Mouse (Mus musculus): ENCODE measurements at regions not wholly inside any gene's neighbourhood (a gene's known extent, or its start where the extent isn't known, plus 50 kb on each side); places are given as distances from the start of the nearest gene placed in this dataset.

DNA sequence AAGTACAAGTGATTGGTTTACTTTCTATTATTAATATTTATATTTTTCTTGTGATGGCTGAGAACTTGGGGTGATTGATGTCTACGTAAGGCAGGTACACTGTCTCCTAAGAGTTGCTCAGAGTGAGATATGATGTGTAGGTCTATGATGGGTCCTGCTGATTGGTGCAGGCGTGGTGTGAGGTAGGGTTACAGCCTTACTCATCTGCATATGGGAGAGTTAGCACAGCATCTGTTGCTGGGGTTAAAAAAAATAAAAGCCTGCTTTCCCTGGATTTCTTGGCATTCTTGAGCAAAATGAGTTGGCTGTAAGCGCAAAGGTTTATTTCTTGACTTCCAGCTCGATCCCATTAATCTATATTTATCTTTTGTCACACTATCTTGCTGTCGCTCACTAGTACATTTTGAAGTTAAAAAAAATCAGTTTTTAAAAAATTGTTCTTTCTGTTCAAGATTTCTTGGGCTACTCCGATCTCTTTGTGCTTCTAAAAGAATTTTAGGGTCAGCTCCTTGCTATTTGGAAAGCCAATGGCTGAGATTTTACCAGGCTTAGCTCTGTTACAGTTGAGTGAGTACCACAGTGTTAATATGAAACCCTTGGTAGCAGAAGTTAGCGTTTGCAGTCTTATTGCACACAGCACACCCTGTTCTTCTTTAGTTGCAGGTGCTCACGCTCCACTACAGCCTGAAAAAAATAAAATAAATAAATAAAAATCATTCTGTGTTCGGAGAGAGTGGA lies 482.0 kb downstream of the Plekhb2 start:
- DNase-seq = peak in 1 of 2 experiments; percentile 15

DNA sequence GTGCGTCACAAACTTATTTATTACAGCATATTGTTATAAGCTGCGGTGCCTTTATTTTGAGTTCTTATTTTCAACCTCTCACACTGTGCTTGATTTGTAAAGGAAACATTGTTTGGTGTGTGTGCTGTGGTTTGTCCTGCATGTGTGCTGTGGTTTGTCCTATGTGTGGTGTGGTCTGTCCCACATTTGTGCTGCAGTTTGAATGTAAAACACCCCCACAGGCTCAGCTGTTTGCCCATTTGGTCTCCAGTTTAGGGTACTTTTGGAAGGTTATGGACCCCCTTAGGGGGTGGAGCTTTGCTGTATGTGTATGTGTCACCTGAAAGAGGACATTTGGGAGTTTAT lies 482.5 kb downstream of the Plekhb2 start:
- DNase-seq = no peak

DNA sequence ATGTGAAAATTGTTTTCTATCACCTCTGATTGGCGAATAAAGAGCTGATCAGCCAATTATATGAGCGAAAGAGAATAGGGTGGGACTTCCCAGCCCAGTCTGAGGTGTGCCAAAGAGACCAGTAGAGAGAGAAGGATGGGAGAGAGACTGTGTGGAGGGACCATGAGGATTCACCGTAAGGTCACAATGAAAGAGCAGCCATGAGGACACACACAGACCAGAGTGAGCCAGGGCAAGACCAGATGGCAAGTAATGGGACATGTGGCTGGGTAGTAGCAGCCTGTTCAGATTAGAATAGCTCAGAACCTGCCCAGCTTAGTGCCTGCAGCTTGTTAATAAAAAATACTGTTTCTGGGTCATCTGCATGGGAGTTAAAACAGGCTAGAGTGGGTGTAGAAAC lies 487.9 kb downstream of the Plekhb2 start:
- no peak for DNase-seq

DNA sequence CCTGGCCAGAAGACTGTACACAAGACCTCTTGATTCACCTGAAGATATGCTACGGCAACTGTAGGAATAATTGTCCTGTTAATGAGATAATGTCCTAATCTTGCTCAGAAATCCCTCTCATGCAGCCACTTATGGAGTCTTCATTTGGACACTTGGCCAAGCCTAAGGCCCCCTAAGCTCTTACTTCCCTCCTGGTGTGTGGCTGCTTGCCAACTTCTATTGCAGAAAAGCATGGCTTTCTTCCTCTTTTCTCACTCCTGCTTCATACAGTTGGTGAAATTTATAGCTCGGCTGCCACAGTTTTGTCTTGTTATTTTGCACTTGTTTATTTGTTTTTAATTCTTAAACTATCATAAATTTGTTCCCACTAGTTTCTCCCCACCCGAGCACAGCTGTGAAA lies 488.4 kb downstream of the Plekhb2 start:
- no peak for DNase-seq

DNA sequence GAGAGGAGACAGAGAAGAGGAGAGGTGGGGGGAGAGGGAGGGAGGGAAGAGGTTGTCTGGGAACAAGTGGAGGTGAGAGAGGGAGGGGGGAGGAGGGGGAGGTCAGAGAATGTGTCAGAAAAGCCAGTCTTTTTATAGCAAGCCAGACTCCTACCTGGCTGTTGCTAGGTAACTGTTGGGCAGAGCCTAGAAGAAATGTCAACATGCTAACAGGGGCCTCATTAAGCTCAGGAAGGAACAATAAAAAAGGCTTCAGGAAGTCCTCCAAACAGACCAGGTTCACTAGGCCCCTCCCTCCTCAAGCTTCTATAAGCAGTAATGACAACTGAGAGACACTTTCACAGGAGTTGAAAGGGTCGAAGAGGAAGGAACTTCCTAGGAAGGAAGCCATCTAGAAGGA lies 494.8 kb downstream of the Plekhb2 start:
- DNase-seq = no peak

DNA sequence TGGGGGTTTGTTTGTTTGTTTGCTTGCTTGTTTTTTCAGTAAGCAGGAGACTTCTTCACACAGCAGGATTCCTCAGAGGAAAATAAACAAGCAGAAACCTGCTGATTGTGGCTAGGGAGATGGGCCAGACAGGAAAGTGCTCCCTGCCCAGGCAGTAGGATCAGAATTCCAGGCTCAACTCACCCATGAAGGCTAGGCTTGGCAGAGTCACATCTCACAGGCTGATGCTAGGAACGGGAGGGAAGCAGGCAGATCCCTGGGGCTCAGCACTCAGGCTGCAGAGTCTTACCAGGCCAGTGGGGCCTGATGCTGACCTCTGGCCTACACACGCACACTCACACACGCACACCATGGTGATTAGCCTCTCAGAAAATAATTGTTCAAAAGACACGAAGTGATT lies 498.5 kb downstream of the Plekhb2 start:
- DNase-seq = peak; percentile 20 to 45

DNA sequence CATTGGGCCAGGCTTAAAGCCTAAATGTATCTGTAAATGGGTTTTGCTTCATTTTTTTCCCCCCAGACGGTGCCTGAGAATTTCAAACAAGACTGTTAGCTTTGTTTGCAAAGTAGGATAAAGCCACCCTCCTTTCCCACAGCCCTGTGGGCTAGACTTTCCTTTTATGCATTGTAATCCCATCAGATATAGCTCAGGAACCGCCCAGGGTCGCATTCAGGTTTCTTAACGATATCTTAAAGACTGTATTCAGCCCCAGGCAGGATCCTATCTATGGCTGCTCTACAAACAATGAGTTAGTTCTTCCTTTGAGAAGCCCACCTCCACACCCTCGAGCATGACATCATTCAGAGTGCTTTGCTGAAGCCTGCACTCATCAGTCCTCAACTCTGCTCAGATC lies 509.2 kb downstream of the Plekhb2 start:
- no peak for DNase-seq

DNA sequence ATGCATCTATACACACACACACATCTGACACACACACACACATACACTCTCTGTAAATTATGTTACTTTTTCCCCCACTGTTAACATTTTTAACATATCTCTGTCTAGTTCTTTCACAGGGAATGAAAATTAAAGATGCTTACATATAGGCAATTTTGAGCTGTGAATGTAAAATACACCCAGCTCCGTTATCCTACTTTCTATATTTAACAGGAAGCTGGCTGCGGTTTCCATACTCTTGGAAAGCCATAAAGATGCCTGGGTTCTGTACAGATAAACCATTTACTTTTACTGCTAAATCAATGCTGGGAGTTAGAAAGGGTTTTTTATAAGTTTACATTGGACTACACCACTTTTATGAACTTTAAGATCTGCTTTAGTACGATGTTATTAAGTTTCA lies 511.7 kb downstream of the Plekhb2 start:
- DNase-seq = no peak

DNA sequence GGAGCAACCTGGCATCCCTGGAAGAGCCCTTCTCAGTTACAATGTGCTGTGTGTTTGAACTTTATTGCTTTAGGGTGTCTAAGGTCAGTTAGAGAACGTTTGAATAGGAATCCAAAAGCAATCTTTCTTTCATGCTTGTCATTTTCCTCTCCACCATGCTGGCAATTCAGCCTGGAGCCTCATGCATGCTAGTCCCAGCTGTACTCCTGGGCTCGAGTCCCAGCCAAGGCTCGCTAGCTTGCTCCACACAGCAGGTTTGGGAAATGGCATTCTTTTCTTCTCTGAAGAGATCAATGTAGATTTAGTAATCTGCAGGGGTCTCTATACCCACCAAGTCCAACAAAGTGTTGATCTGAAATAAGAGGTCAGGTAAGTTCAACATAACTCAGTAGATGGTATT lies 513.1 kb downstream of the Plekhb2 start:
- DNase-seq = no peak

DNA sequence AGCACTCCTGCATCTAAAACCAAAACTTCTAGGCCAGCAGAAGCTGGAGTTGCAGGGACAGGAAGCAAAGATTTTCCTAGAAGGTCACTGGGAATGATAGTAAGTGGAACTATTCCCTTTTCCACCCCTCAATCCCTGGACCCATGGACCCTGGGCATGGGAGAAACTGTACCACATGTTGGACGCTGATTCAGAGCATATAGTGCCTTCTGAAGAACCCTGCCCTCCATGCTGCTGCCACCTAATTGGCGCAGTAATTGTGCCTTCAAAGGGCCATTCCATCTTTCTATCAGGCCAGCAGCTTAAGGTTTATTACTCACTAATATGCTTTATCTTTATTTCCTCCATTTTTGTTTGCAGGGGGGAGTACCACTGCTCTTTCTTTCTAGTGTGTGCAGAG lies 516.8 kb downstream of the Plekhb2 start:
- no peak for DNase-seq

DNA sequence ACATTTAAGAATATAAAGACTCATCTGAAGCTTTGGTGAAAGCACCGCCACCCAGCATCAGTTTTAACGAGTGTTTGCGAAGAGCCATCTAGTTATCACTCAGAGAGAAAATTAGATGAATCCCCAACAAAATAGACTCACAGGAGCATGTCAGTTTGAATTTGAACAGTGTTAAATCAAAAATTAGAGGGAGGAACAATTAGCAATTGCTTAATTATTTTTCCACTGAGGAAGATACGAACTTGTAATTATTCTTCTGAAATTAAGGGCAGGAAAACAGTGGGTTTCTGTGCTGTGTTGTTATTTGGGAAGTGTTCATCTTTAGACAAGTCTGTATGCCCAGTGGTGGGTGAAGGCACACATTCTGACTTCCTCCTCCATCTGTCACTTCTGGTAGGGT lies 523.0 kb downstream of the Plekhb2 start:
- DNase-seq = no peak

DNA sequence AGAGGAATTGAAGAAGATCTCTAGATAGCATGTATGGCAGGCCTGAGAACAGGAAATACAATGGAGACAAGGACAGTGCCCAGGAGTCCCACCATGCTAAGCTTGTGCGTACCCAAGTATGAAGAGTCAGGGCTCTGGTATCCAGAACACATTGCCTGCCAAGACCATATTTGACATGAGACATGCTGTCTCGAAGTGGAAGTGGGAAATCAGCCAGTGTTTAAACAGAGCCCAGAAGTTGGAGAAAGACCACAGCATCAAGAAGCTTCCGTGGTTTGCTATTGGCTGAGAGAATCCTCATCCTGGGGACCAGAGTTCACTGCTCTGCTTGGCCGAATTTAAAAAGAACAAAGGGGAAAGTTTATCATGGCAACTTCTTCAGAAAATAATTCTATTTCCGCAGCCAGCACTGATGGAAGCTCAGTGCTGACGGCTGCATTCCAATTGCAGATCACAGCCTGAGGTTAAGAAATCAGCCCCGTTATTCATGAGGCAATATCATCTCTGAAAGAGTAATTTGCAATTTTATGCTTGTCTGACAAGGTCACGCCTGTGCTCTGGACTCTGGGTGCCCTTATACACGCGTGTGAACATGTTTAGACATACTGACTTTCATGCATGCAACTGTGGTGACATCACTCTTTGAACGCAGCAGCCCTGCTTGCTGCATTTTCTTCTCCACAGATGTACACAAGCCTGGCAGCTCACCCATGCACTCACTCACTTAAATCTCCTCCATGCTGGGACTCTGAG lies 531.0 kb downstream of the Plekhb2 start:
- peak; percentile 3 to 6 for DNase-seq

DNA sequence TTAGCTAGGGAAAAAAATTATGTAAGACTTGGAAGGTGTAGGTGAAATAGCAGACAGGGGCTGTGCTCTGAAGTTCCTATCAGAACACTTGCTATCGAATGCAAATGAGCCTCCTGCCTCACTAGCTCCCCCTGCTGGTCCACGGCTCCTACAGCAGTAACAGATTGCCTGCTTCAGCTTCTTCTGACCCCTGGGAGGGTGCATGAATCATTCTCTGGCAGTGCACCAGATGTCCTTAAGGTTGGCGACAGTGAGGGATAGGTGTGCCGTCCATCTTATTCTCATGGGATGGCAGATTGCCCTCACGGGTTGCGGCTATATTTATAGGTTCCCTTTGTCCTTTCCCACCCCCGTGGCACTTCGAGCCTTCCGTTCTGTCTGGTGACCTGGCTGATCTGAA lies 535.7 kb downstream of the Plekhb2 start:
- peak; percentile 43 to 62 for DNase-seq

DNA sequence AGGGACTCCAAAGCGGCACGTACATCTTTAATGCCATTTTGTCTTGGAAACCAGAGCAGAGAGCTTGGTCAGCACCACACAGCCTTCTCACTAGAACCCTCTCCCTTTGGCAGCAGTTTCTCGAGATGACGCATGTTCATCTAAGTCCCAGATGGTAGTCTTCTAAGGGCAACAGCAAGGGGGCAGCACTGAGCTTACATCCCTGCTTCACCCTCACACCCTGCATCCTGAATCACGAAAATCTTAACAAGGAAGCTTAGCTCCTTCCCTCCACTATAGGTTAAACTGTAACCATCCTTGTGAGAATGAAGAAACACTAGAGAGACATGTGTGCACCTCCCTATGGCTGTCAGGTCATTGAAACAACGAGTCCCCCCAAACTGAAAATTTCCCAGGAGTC lies 538.4 kb downstream of the Plekhb2 start:
- peak; percentile 7 to 34 for DNase-seq

DNA sequence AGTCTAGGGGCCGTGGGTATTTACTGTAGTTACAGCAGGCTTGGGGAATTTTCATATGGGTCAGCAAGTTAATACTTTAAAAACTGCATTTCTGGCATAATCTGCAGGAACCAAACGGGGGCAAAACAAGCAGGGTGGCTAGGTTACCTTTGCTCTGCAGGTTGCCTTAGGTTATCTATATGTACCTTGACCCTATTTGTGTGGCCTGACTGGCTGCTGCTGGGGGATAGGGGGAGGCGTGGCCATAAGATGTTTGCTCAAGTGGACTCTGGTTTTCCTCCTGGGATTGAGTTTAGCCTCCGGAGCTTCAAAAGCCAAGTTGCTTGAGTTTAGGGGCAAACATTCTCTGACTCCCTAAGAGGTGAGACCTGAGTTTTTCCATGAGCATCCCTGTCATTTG lies 540.6 kb downstream of the Plekhb2 start:
- no peak for DNase-seq

DNA sequence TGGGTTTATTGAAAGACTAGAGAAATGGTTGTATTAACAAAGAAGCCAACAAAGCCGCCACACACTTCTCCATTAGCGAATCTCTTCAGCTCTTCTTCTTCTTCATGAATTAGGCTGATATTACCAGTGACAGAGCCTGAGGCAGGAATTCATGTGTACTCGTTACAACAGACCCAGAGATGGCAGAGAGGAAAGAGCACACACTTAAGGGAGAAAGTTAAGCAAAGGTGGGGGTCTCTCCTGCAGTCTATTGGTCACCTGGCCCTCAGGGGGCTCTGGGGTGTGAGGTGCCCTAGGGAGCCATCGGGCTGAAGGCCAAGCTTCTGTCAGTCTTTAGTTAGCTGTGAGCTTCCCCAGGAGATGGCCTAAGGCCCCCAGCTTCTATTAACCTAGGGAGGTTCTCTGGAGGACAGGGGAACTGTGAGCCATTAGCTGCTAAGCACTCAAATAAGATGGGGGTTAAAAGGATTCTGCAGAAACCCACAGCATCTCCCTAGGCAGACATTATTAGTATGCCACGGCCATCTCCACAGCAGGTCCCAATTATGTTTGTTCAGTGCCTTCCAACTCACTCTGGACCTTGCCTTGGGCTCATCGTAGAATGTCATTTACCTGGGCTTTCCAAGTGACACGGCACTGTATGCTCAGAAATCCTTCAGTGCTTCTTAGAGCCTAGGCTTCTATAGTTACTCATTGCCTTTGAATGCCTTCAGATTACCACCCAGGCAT lies 541.2 kb downstream of the Plekhb2 start:
- no peak for DNase-seq

DNA sequence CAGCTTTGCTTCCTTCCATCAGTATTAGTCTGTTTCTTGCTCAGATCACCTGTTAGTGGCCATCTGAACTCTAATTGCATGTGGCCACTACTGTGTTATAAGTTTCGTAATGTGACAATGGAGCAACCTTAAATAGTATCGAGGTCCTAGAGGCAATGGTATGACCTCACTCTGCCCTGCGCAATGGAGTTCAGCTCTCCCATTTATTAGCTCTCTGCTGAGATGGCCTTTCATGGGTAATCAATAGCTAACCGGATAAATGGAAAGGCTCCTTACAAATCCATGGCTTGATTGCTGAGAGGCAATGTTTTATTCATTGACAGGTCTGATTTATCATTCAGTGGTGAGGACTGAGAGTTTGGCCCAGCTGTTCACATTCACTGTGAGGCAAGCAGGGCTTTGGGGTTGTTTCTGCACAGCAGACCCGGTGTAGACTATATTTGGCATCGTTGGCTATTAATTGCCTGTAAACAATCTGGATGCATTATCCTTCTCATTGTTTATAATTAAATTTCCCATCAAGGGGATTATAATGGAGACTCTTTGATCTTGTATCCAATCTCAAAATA lies 543.9 kb downstream of the Plekhb2 start:
- no peak for DNase-seq

DNA sequence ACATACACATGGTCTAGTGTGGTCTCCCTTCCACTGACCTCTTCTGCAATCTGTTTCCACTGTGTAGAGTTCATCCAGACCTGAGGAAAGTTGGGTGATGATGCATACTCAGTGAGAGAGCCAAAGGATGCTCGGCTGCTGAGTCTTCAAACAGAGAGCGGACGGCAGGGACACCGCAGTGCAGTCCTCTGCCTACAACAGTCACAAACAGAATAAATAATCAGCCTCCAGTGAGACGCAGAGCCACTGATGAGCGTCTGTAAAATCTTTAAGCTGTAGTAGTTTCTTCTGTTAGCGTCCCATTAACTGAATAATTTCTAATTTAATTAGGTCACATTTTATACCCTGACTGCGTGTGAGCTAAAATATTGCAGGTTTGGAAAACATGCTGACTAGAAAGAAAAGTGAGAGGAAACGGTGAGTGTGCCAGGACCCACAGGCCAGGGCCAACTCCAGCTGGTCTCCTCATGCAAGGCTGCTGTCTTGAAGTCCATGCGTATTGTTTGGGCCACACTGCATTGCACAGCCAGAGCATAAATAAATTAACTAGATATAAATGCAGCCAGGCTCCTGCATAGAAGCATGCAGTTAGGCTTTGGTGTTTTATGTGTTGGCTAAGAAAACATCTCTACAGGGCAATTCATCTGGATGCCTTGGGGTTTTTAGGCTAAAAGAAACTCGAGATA lies 551.0 kb downstream of the Plekhb2 start:
- no peak for DNase-seq

DNA sequence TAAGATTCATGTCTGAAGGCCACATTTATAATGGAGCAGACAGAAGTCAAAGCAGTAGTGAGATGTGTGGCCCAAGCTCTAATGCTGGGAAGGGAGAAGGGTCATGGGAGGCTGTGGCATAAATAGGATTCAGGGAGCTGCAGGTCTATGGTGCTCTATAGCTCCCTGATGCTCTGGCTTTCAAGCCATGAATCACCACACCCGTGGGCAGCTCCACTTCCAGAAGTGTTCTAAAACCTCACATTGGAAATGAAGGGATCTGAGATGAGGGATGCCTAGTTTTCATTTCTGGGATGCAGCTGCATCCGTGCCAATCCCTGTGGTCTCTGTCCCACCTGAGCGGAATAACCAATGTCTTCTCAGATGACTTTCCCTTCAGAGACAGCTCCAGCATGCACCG lies 553.2 kb downstream of the Plekhb2 start:
- DNase-seq = no peak

DNA sequence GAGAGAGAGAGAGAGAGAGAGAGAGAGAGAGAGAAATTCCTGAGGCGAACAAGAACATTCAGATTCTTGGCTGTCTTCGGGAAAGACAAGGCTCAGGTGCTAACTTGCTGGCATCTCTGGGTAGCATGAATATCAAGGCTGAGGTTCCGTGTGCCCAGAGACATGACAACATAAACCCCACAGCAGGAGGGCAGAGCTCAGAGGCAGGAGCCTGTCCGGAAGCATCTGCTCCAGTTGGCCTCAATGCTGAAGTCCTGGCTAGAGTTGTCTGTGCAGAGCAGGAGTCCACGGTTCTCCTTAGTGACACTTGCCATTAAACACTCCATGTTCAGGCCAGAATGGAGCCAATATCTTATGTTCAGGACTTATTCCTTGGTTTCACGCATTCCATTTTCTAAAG lies 555.6 kb downstream of the Plekhb2 start:
- DNase-seq = no peak

DNA sequence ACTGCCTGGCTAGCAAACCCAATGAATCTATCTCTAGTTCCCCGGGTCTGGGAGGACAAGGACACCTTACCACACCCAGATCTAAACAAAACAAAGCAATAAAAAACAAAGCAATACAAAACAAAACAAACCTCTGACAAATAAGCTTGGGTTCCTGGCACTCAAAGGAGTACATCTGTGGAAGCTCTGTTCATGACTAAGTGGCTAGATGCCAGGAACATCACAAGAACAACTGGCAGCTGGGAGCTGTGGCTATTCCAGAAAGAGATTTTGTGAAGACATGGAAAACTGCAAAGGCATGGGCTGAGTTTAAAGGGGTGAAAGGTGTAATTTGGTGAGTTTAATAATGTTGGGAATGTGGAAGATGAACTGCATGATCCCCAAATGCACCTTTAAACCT lies 565.9 kb downstream of the Plekhb2 start:
- no peak for DNase-seq

DNA sequence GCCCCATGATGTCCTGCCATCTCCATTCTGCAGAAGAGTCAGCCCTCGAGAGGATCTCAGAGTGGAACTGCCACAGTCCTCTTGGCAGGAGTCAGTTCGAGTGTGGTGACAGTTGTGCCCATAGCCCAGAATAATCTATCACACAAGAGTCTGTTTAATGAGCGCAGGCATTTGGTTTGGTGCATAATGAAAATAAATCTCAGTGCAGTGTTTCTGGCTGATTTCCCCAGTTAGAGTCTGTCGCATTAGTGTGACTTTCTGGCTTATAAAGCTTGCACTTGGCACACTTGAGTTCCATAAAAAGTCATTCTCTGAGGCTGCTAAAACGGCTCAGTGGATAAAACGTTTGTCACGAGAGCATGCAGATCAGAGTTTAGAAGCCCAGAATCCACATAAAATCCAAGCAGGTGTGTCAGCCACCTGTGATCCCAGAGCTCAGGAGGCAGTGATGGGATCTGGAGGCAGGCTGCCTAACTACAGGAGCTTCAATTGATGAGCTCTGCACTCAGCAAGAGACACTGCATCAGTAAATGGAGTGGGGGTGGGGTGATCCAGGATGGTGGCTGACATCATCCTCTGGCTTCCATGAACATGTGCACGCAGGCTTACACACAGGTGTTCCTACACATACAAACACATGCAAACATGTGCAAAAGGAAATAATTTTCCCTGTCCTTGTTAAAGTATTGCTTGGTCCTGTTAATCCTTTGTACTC lies 578.5 kb downstream of the Plekhb2 start:
- no peak for DNase-seq

All from kidney, adult 8-10 months (tissue).